Mouse (Mus musculus) urinary bladder, postnatal 36 days (tissue): ENCODE measurements at regions not wholly inside any gene's neighbourhood (a gene's known extent, or its start where the extent isn't known, plus 50 kb on each side); places are given as distances from the start of the nearest gene placed in this dataset.

Source experiments
- DNase-seq, 2 experiments: peaks; one replicate each; pipeline ENCODE4 v3.0.0; 2022; ENCODE audit warnings: low spot score in 2 of 2, mixed read lengths in 1 of 2

- DNase-seq: no peak
Observed at GRCm38 (mm10) chr17:51262404-51262803, 83.3 kb upstream of the Tbc1d5 start.

- no peak for DNase-seq
Observed at GRCm38 (mm10) chr17:51258316-51258715, 79.2 kb upstream of the Tbc1d5 start.

GRCm38 (mm10) chr17:51248543-51248942, 69.4 kb upstream of the Tbc1d5 start:
- DNase-seq: no peak

GRCm38 (mm10) chr17:51246038-51246437, 66.9 kb upstream of the Tbc1d5 start:
- no peak for DNase-seq

GRCm38 (mm10) chr17:51240360-51240993, 61.3 kb upstream of the Tbc1d5 start:
- no peak for DNase-seq

GRCm38 (mm10) chr17:51239465-51239864, 60.3 kb upstream of the Tbc1d5 start:
- no peak for DNase-seq
